Mouse (Mus musculus) liver, embryonic 14.5 days (tissue): ENCODE measurements around the gene Zmiz1.

ENCODE experiments used
- CTCF ChIP-seq: IDR thresholded peaks from 2 replicates; pipeline ENCODE4 v1.5.1; 2016; ENCODE audit warnings: antibody characterized with exemption, low read depth, control low read depth
- EP300 ChIP-seq: IDR thresholded peaks from 2 replicates; pipeline ENCODE4 v1.6.1; 2016; ENCODE audit warnings: antibody characterized with exemption, low read depth

- TF ChIP-seq CTCF (no peak), EP300 (no peak)
These were observed 56.9 kb downstream of the Zmiz1 start for GRCm38 (mm10) chr14:25515924-25516323.
